Mouse (Mus musculus) spleen, postnatal 0 days (tissue): ENCODE measurements around the gene Dnaaf1. TPM values are rescaled to one million over a fixed set of nuclear protein-coding genes. Genes with fewer than 3 reads are reported as not detected.

ENCODE experiments used
- polyA plus RNA-seq: library from polyadenylated mRNA; unstranded; fragments of >200 nt; fragmentation: Nextera tagmentation; extraction: Ambion mirVana; gene quantifications from 2 replicates; pipeline ENCODE4 v1.2.1, GENCODE M21; 2015

Dnaaf1 gene
- polyA plus RNA-seq, result 0.06 TPM in 1 of 2 replicates, not detected in the other

GRCm38 (mm10) chr8:119574437-119575365 lies at the start of gene Dnaaf1, which contains the start of gene Hsdl1:
Gene Dnaaf1, plus strand, starts transcription at chr8:119575235.
Gene Hsdl1, minus strand, starts transcription at chr8:119575183.

GRCm38 (mm10) chr8:119558603-119559401 lies 16.2 kb upstream of the Dnaaf1 start, which contains the start of gene Mbtps1:
Gene Mbtps1, minus strand, starts transcription at chr8:119558735.

GRCm38 (mm10) chr8:119604996-119605395 lies 30.0 kb downstream of the Dnaaf1 start, which contains the start of gene Taf1c:
Gene Taf1c, minus strand, starts transcription at chr8:119605222.

GRCm38 (mm10) chr8:119612471-119612870 lies 37.4 kb downstream of the Dnaaf1 start, which contains the start of gene Adad2:
Gene Adad2, plus strand, starts transcription at chr8:119612747.

GRCm38 (mm10) chr8:119635378-119635777 lies 60.3 kb downstream of the Dnaaf1 start, which contains the start of gene Kcng4:
Gene Kcng4, minus strand, starts transcription at chr8:119635680.

Other genes starting within 250 kb of the Dnaaf1 start
- 111 and 126 TPM in 2 replicates for gene Hsbp1, start 230.7 kb upstream of the Dnaaf1 start, polyA plus RNA-seq
- 6.4 and 8.5 TPM in 2 replicates for gene Mlycd, start 180.4 kb upstream of the Dnaaf1 start, polyA plus RNA-seq
- gene Osgin1, start 141.1 kb upstream of the Dnaaf1 start, polyA plus RNA-seq, result 3.2 and 3.8 TPM in 2 replicates
- gene Necab2, start 128.5 kb upstream of the Dnaaf1 start, polyA plus RNA-seq, result 0.10 and 0.17 TPM in 2 replicates
- gene Slc38a8, start 73.5 kb upstream of the Dnaaf1 start, polyA plus RNA-seq, result 0.05 TPM in 1 of 2 replicates, not detected in the other
- gene Mbtps1, start 16.5 kb upstream of the Dnaaf1 start, polyA plus RNA-seq, result 28.4 and 30.8 TPM in 2 replicates
- gene Hsdl1, start 52 bp upstream of the Dnaaf1 start, polyA plus RNA-seq, result 22.4 and 25.1 TPM in 2 replicates
- gene Taf1c, start 30.0 kb downstream of the Dnaaf1 start, polyA plus RNA-seq, result 8.2 and 9.6 TPM in 2 replicates
- gene Adad2, start 37.5 kb downstream of the Dnaaf1 start, polyA plus RNA-seq, result not detected in 2 replicates
- gene Kcng4, start 60.4 kb downstream of the Dnaaf1 start, polyA plus RNA-seq, result 0.04 and 0.06 TPM in 2 replicates
- gene Wfdc1, start 91.1 kb downstream of the Dnaaf1 start, polyA plus RNA-seq, result 3.5 and 4.4 TPM in 2 replicates
- gene Atp2c2, start 124.8 kb downstream of the Dnaaf1 start, polyA plus RNA-seq, result 0.07 and 0.11 TPM in 2 replicates
- gene Tldc1, start 203.2 kb downstream of the Dnaaf1 start, polyA plus RNA-seq, result 5.7 and 6.4 TPM in 2 replicates